Mouse (Mus musculus): Measurements from ENCODE around the gene Camk2n1. TPM values are rescaled to one million over a fixed set of nuclear protein-coding genes. Genes with fewer than 3 reads are reported as not detected.

Camk2n1 gene
- total and polyA plus RNA-seq, 3 experiments, result 0.10 TPM; not detected in 2

DNA sequence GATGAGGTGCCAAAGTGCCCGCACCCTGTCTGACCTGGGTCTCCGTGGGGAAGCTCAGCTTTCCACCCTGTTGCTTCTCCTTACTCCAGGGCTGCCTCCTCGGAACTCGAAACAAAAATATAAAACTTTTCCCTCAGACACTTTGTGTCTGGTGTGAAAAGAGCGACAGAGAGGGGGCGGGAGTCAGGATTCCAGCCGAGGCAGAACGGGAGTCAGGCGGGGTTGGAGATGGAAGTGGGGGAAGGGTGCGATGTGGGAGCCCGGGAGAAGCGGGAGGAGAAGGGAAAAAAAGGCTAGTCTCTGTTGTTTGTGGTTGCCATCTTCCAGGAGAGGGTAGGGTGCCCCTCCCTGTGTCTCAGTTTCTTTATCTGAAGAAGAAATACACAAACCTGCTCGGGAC, 41.7 kb downstream of the Camk2n1 start:
- no peaks in the 10 kb centered on the region for H3K27me3 ChIP-seq (ENCODE audit: control insufficient read depth in 1 of 2, insufficient read depth in 2 of 2, low read length in 2 of 2)
- no peaks in the 10 kb centered on the region for H3K4me1 ChIP-seq (ENCODE audit: control insufficient read depth in 1 of 2, insufficient read depth in 2 of 2, low read length in 2 of 2)
- no peaks in the 10 kb centered on the region for H3K36me3 ChIP-seq (ENCODE audit: control insufficient read depth in 1 of 2, insufficient read depth in 2 of 2, low read length in 2 of 2)
- no peak overlapping the region for H3K9ac ChIP-seq (ENCODE audit: control insufficient read depth, low read depth, low read length, poor library complexity, severe bottlenecking)
- H3K4me3 ChIP-seq (ENCODE audit: control insufficient read depth in 1 of 2, insufficient read depth in 1 of 2, low read depth in 2 of 2, low read length in 2 of 2), result no peak overlapping the region
- no peaks in the 10 kb centered on the region for H3K79me2 ChIP-seq (ENCODE audit: control insufficient read depth, insufficient read depth, low read length, poor library complexity)
- no peak for DNase-seq (ENCODE audit: low read depth, low spot score)
- no peak for TF ChIP-seq POLR2AphosphoS5 (IDR thresholded peaks at IDR 0.05; ENCODE audit: borderline replicate concordance, low read depth, low read length)
- TF ChIP-seq ZC3H11A (IDR thresholded peaks at IDR 0.05; ENCODE audit: low read depth, low read length), result no peak
- no peak for TF ChIP-seq UBTF (IDR thresholded peaks at IDR 0.05; ENCODE audit: borderline replicate concordance, insufficient read depth, low read depth, low read length)
- no peak for TF ChIP-seq MYB (IDR thresholded peaks at IDR 0.05; ENCODE audit: low read depth, low read length)
- TF ChIP-seq ETS1 (IDR thresholded peaks at IDR 0.05; ENCODE audit: low read depth, low read length), result no peak
- no peak for TF ChIP-seq POLR2A (IDR thresholded peaks at IDR 0.05; ENCODE audit: control insufficient read depth in 1 of 2, insufficient read depth in 1 of 2, low read depth in 1 of 2, low read length in 2 of 2, poor library complexity in 1 of 2)
- no peaks in the 10 kb centered on the region for H3K9me3 ChIP-seq (replicated peaks; ENCODE audit: insufficient read depth, low read length)
- H3K27ac ChIP-seq (ENCODE audit: control insufficient read depth, low read depth, low read length), result no peak overlapping the region

DNA sequence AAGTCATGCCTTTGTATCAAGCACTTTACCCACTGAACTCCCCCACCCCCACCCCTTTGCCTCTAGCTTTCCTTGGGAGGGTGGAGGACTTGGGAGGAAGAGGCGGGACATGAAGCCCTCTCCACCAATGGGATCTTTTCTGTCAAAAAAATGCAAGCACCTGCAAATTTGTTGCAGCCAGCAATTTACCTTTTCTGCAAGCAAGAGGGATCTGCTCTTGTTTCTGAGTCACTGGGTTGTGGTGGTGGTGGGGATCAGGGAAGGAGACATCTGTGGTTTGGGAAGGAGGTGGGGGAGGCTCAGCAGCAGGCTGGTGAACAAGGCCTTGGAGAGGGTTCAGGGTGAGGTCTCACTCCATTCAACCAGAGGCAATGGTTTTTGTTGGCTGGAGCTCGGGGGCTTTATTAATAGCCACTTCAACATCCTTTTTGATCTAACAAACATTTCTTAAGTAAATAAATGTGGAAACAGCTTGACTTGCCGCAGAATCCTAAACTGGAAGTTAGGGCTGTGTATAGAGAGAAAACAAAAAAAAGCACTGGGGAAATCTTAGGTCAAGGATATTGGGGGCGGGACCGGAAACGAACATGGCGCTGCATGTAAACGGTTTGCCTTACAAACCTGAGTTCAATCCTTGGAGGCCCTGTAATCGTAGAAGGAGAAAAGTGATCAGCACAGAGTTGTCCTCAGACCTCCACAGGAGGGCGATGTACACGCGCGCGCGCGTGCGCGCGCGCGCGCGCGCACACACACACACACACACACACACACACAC, 42.8 kb downstream of the Camk2n1 start:
- Histone ChIP-seq H3K27ac (ENCODE audit: control insufficient read depth, low read depth, low read length) (no peak overlapping the region), H3K9me3 (replicated peaks; ENCODE audit: insufficient read depth, low read length) (no peaks in the 10 kb centered on the region)

DNA sequence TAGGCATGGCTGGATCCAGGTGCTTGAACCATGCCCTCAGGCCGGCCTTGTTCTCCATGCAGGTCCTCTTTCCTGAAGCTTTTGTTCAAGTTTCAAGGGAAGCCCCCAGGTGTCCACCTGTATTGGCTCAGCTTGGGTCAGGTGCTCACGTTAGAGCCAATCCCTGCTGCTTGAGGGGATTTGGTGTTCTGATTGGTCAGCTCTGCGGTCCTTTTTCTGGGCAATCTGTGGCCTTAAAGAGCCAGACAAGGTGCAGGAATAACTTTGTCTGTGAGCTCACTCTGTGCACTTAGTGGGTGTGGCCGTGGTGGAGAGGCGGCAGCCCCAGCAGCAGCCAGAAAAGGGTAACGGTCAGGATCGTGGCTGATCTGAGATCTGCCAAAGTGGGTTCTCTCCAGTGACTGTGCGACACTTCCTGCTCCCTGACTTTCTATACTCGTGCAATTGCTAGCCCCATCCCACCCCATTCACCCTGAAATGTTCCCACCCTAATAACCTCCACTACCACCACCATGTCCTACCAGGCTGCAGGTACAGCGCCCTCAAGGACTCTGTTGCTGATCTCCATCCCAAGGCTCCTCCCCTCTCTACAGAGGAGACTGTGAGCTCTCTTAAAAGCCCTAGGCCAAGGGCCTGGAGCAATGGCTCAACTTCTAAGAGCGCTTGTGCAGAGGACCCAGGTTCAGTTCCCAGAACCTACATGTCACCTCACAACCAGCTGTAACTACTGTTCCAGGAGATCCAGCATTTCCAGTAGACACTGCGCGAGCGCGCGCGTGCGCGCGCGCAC, 45.9 kb downstream of the Camk2n1 start:
- no peaks in the 10 kb centered on the region for H3K9me3 ChIP-seq (replicated peaks; ENCODE audit: insufficient read depth, low read length)
- no peaks in the 10 kb centered on the region for H3K4me1 ChIP-seq (ENCODE audit: control insufficient read depth in 1 of 2, insufficient read depth in 2 of 2, low read length in 2 of 2)
- no peaks in the 10 kb centered on the region for H3K79me2 ChIP-seq (ENCODE audit: control insufficient read depth, insufficient read depth, low read length, poor library complexity)
- no peaks in the 10 kb centered on the region for H3K36me3 ChIP-seq (ENCODE audit: control insufficient read depth in 1 of 2, insufficient read depth in 2 of 2, low read length in 2 of 2)
- no peak overlapping the region for H3K9ac ChIP-seq (ENCODE audit: control insufficient read depth, low read depth, low read length, poor library complexity, severe bottlenecking)
- no peak for DNase-seq (ENCODE audit: low read depth, low spot score)
- H3K27me3 ChIP-seq (ENCODE audit: control insufficient read depth in 1 of 2, insufficient read depth in 2 of 2, low read length in 2 of 2), result no peaks in the 10 kb centered on the region
- no peak overlapping the region for H3K4me3 ChIP-seq (ENCODE audit: control insufficient read depth in 1 of 2, insufficient read depth in 1 of 2, low read depth in 2 of 2, low read length in 2 of 2)
- H3K27ac ChIP-seq (ENCODE audit: control insufficient read depth, low read depth, low read length), result no peak overlapping the region
- no peak for TF ChIP-seq JUND (IDR thresholded peaks at IDR 0.05; ENCODE audit: low read depth, low read length)
- no peak for TF ChIP-seq EP300 (IDR thresholded peaks at IDR 0.05; ENCODE audit: low read depth in 1 of 2, low read length in 2 of 2)
- no peak for TF ChIP-seq TBP (IDR thresholded peaks at IDR 0.05; ENCODE audit: low read depth, low read length)
- no peak for TF ChIP-seq ZC3H11A (IDR thresholded peaks at IDR 0.05; ENCODE audit: low read depth, low read length)
- TF ChIP-seq GABPA (IDR thresholded peaks at IDR 0.05; ENCODE audit: low read depth, low read length), result no peak
- no peak for TF ChIP-seq NRF1 (IDR thresholded peaks at IDR 0.05; ENCODE audit: insufficient read depth, low read depth, low read length, poor library complexity, severe bottlenecking)
- no peak for TF ChIP-seq POLR2A (IDR thresholded peaks at IDR 0.05; ENCODE audit: control insufficient read depth in 1 of 2, insufficient read depth in 1 of 2, low read depth in 1 of 2, low read length in 2 of 2, poor library complexity in 1 of 2)
- no peak for TF ChIP-seq ZNF384 (IDR thresholded peaks at IDR 0.05; ENCODE audit: low read depth, low read length)
- no peak for TF ChIP-seq MXI1 (IDR thresholded peaks at IDR 0.05; ENCODE audit: low read depth, low read length)
- no peak for TF ChIP-seq MAFK (IDR thresholded peaks at IDR 0.05; ENCODE audit: borderline replicate concordance, low read depth, low read length)
- no peak for TF ChIP-seq USF1 (IDR thresholded peaks at IDR 0.05; ENCODE audit: low read depth, low read length)
- TF ChIP-seq MYB (IDR thresholded peaks at IDR 0.05; ENCODE audit: low read depth, low read length), result no peak
- TF ChIP-seq E2F4 (IDR thresholded peaks at IDR 0.05; ENCODE audit: borderline replicate concordance, low read depth, low read length), result no peak
- TF ChIP-seq NELFE (IDR thresholded peaks at IDR 0.05; ENCODE audit: low read depth, low read length), result no peak
- no peak for TF ChIP-seq SMC3 (IDR thresholded peaks at IDR 0.05; ENCODE audit: low read depth, low read length)

More for the DNA sequence above, 42.8 kb downstream of the Camk2n1 start:
- Histone ChIP-seq H3K79me2 (ENCODE audit: control insufficient read depth, insufficient read depth, low read length, poor library complexity) (no peaks in the 10 kb centered on the region), H3K36me3 (ENCODE audit: control insufficient read depth in 1 of 2, insufficient read depth in 2 of 2, low read length in 2 of 2) (no peaks in the 10 kb centered on the region), H3K4me3 (ENCODE audit: control insufficient read depth in 1 of 2, insufficient read depth in 1 of 2, low read depth in 2 of 2, low read length in 2 of 2) (no peak overlapping the region), H3K4me1 (ENCODE audit: control insufficient read depth in 1 of 2, insufficient read depth in 2 of 2, low read length in 2 of 2) (no peaks in the 10 kb centered on the region), H3K9ac (ENCODE audit: control insufficient read depth, low read depth, low read length, poor library complexity, severe bottlenecking) (no peak overlapping the region), H3K27me3 (ENCODE audit: control insufficient read depth in 1 of 2, insufficient read depth in 2 of 2, low read length in 2 of 2) (no peaks in the 10 kb centered on the region)
- DNase-seq (ENCODE audit: low read depth, low spot score), result no peak
- TF ChIP-seq USF2 (IDR thresholded peaks at IDR 0.05; ENCODE audit: borderline replicate concordance in 1 of 2, insufficient read depth in 1 of 2, low read depth in 1 of 2, low read length in 2 of 2), result no peak
- TF ChIP-seq POLR2AphosphoS5 (IDR thresholded peaks at IDR 0.05; ENCODE audit: borderline replicate concordance, low read depth, low read length), result no peak
- TF ChIP-seq KAT2A (conservative IDR thresholded peaks at IDR 0.05; ENCODE audit: low read depth, low read length), result no peak
- no peak for TF ChIP-seq E2F4 (IDR thresholded peaks at IDR 0.05; ENCODE audit: borderline replicate concordance, low read depth, low read length)
- no peak for TF ChIP-seq MAFK (IDR thresholded peaks at IDR 0.05; ENCODE audit: borderline replicate concordance, low read depth, low read length)
- TF ChIP-seq POLR2A (IDR thresholded peaks at IDR 0.05; ENCODE audit: control insufficient read depth in 1 of 2, insufficient read depth in 1 of 2, low read depth in 1 of 2, low read length in 2 of 2, poor library complexity in 1 of 2), result no peak
- TF ChIP-seq TBP (IDR thresholded peaks at IDR 0.05; ENCODE audit: low read depth, low read length), result no peak
- TF ChIP-seq NRF1 (IDR thresholded peaks at IDR 0.05; ENCODE audit: insufficient read depth, low read depth, low read length, poor library complexity, severe bottlenecking), result no peak
